Mouse (Mus musculus) ovary, adult 10 weeks (tissue): ENCODE measurements around the gene Btbd35f8. TPM values are rescaled to one million over a fixed set of nuclear protein-coding genes. Genes with fewer than 3 reads are reported as not detected.

Experiments
- polyA plus RNA-seq: library from polyadenylated mRNA; stranded (reverse); fragments of 350-450 nt; fragmentation: Illumina TruSeq; extraction: RNeasy Lipid Tissue Mini Kit (QIAGEN cat#74804); gene quantifications from one replicate; pipeline ENCODE4 v1.2.3, GENCODE M21; 2014

The Btbd35f8 gene
- polyA plus RNA-seq = not detected

GRCm38 (mm10) chrX:34450224-34450623, at the start of gene Btbd35f8:
TSS of gene Btbd35f8 (plus strand) at chrX:34450524.

Other genes with a start within 250 kb of the Btbd35f8 start
- gene Spin2g, start 211.8 kb upstream of the Btbd35f8 start, polyA plus RNA-seq = not detected